In genomic region chr2:59697123-59697522, GRCm38 (mm10) we compare ENCODE assay signal across 13 mouse cellular contexts.
A peak's percentile ranks its signal among the peaks of the same experiment; 100 is the strongest.
DNase-seq lines count a peak whose midpoint lies in the region; ATAC-seq lines count a peak whose summit lies in the region.
"Had no signal": no experiment of that assay in that cellular context is flagged by ENCODE, and none has a peak within 500 bp of the region (broad histone marks: within the 10 kb centered on the region; RNA-seq: fewer than 3 reads in every experiment).

No protein-coding gene starts in this region.

- peak overlapping the region; percentile 48; the same call in 1 of the 2 replicates for H3K27ac ChIP-seq in heart, embryonic 12.5 days (ENCODE audit: poor library complexity, severe bottlenecking)
- peak overlapping the region; percentile 82; the same call in 1 of the 2 replicates for H3K27ac ChIP-seq in midbrain, embryonic 10.5 days (replicated peaks)
- H3K27ac ChIP-seq in midbrain, embryonic 15.5 days = no peak overlapping the region

- no peak overlapping the region for H3K9ac ChIP-seq in heart, embryonic 12.5 days
- no peak overlapping the region for H3K9ac ChIP-seq in midbrain, embryonic 15.5 days

- no peaks in the 10 kb centered on the region for H3K9me3 ChIP-seq in heart, embryonic 12.5 days (replicated peaks)
- H3K9me3 ChIP-seq in midbrain, embryonic 10.5 days (replicated peaks) = no peaks in the 10 kb centered on the region
- H3K9me3 ChIP-seq in midbrain, embryonic 15.5 days = no peaks in the 10 kb centered on the region

- H3K36me3 ChIP-seq in heart, embryonic 12.5 days = peaks cover 19% of the 10 kb centered on the region
- H3K36me3 ChIP-seq in midbrain, embryonic 10.5 days = no peaks in the 10 kb centered on the region
- no peaks in the 10 kb centered on the region for H3K36me3 ChIP-seq in midbrain, embryonic 15.5 days (replicated peaks)

- peaks cover 55% of the 10 kb centered on the region for H3K4me1 ChIP-seq in heart, embryonic 12.5 days (replicated peaks)
- H3K4me1 ChIP-seq in midbrain, embryonic 10.5 days = peaks cover 24% of the 10 kb centered on the region
- H3K4me1 ChIP-seq in midbrain, embryonic 15.5 days = peaks cover 15% of the 10 kb centered on the region

- no peak for ATAC-seq in heart, embryonic 12.5 days (ENCODE audit: insufficient number of reproducible peaks, low FRiP score)
- ATAC-seq in midbrain, embryonic 15.5 days (replicated peaks) = no peak
- ATAC-seq: activated CD4-positive, CD25-positive, alpha-beta regulatory T cell, adult 4 months; CD4-positive, CD25-positive, alpha-beta regulatory T cell, adult 4 months had no signal

- no peak overlapping the region for H3K4me2 ChIP-seq in heart, embryonic 12.5 days
- H3K4me2 ChIP-seq in midbrain, embryonic 15.5 days = no peak overlapping the region

- WGBS in heart, embryonic 12.5 days = 74% methylated on average over 3 of the region's 3 CpGs
- 62% methylated on average over 3 of the region's 3 CpGs for WGBS in midbrain, embryonic 10.5 days
- 79% methylated on average over 3 of the region's 3 CpGs for WGBS in midbrain, embryonic 15.5 days

- intact Hi-C loops in left cerebral cortex, postnatal 14 days (cut with DNase I) = no loop called here

- H3K4me3 ChIP-seq in heart, embryonic 12.5 days = no peak overlapping the region
- no peak overlapping the region for H3K4me3 ChIP-seq in midbrain, embryonic 10.5 days
- no peak overlapping the region for H3K4me3 ChIP-seq in midbrain, embryonic 15.5 days
- H3K4me3 ChIP-seq: erythroblast, embryonic 14.5 days had no signal

- H3K27me3 ChIP-seq in heart, embryonic 12.5 days (replicated peaks) = no peaks in the 10 kb centered on the region
- H3K27me3 ChIP-seq in midbrain, embryonic 10.5 days (ENCODE audit: low read depth, poor library complexity, severe bottlenecking) = no peaks in the 10 kb centered on the region
- H3K27me3 ChIP-seq in midbrain, embryonic 15.5 days (replicated peaks) = no peaks in the 10 kb centered on the region

- no peak for DNase-seq in heart, postnatal 4 days
- DNase-seq in midbrain, embryonic 10.5 days (ENCODE audit: low spot score) = no peak
- peak; percentile 66 for DNase-seq in kidney, postnatal 14 days
- DNase-seq in cerebellum, adult 11 months = no peak
- no peak for DNase-seq in left cerebral cortex, postnatal 14 days (ENCODE audit: low spot score in 2 of 2)
- DNase-seq in right cerebral cortex, postnatal 10 days (ENCODE audit: low spot score in 2 of 2) = no peak
- DNase-seq: gastrocnemius, postnatal 36 days; lung, adult 2 months had no signal
